Mouse (Mus musculus): Measurements from ENCODE around the gene Vipas39.
"Not testable (repeated sequence)": the region's sequence is repeated elsewhere in the genome, so short reads cannot be mapped to it uniquely, and the experiment has no call there.

The Vipas39 gene

DNA sequence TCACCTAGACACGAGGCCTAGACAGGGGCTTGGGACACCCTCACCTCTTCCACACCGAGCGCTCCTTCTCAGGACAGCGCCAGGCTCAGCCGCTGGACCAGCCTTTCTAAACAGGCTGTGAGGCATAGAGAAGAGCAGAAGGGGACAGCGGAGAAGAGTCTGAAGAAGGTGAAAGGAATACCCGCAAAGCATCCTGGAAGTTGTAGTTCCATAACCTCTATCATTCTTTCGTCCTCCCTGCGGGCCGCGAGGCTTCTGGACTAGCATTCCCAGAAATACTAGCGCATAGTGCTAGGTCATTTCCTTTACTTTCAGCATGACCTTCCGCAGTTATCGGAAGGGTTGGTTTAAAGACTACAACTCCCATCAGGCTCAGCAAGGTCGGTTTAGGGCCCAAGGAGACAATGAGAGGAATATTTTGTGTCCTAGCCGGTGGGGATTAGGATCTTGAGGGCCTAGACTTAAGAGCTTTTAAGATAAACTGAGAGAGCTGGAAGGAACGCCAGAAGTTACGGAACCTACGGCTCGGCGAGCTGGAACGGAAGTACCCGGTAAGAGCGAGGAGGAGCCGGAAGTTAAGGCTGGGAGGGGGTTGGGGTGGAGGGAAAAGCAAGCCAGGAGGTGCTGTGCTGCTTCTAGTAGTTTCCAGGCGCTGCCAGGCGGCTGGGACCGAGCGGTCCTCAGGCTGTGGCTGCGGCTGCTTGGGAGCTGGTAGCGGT is at the start of gene Vipas39, which contains the start of gene Ahsa1:
Gene Vipas39 (minus strand): TSS at position 149 of the 719 bp plus-strand sequence.
Gene Ahsa1 (plus strand): TSS at position 372 of the 719 bp plus-strand sequence.
- DNase-seq: peak; percentile 98

DNA sequence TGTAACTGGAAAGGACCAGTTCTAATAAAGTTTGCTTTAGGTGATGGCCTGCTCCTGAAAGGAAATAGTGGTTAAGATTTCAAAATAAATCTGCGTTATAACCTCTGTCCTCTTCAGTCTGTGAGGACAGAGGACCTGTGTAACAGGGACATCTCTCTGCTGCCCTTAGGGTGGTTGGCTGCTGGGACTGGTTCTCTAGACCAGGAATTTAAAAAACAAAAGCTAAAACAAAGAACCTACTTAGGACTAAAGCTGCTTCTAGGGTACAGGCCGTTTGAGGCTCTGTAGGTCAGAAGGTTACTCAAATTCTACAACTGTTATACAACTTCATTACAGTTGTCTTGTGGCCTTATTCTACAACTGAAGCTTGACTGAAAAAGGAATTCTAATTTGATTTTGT is 47.0 kb upstream of the Vipas39 start:
- no peak for DNase-seq

DNA sequence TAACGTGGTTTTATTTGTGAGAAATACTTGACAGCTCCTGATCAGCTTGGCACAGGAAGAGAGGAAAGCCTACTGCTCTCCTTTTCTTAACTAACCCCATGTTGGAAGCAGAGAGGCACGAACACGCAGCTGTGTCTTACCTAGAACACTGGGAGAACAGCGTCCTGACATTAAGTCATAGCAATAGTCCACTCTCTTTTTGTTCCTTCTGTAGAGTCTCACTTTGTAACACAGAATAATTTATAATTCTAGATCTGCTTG is 40.5 kb upstream of the Vipas39 start:
- not testable (repeated sequence) for DNase-seq

DNA sequence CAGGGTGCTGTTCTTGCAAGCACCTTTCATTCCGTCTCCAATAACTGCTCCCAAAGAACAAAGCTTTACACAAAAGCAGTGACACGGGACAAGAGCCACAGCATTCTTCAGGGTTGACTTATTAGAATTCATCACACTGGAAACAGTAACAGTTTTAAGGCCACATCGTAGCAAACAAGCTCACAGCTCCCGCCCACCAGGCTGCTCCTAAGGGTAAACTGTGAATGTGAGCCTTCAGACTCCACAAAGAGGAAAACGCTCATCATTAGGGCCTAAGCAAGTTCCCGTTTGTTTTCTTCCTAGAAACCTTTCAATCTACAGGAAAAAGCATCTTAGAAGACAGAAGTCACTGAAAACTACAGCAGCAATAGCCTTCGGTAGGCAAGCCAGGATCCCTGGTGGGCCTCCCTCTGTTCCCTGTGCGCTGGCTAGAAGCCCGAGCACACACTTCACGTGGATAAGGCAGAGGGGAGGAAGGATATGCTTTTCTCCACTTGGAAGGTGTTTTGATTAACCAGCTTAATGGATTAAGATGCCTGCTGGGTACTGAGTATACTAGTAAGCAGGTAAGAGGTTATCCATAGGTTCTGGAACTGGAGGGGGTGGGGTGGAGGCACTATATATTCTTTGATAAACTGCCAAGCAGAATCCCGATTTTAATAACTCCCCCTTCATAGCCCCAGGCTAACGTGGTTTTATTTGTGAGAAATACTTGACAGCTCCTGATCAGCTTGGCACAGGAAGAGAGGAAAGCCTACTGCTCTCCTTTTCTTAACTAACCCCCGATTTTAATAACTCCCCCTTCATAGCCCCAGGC is 39.9 kb upstream of the Vipas39 start:
- no peak for DNase-seq

DNA sequence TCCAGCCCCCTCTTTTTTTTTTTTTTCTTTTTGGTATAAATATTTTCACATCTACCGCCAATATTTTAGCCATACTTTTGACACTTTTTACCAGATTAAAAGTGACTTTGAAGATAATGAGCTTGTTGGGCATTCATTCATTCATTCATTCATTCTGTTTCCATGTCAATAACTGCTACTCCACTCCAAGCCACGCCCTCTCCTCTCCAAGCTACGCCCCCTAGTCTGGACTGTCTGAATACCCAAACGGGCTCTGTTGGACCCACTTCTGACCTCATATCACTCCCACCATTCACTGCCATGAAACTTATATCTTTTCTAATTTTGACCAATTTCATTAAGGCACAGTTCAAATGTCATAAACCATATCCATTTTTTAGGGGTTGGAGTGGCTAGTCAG is 35.1 kb upstream of the Vipas39 start:
- DNase-seq: no peak

DNA sequence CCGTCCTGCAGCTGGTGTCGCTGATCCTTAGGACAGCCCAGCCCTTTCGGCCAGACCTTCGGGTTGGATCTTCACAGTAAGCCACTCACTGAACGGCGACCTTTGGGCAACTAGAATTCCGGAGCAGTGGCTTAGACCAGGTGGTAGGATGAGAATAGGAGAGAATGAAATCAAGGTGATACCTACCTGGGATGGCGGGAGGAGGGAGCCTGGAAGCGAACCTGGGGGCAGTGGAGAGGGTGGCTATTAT is 34.3 kb upstream of the Vipas39 start:
- no peak for DNase-seq

DNA sequence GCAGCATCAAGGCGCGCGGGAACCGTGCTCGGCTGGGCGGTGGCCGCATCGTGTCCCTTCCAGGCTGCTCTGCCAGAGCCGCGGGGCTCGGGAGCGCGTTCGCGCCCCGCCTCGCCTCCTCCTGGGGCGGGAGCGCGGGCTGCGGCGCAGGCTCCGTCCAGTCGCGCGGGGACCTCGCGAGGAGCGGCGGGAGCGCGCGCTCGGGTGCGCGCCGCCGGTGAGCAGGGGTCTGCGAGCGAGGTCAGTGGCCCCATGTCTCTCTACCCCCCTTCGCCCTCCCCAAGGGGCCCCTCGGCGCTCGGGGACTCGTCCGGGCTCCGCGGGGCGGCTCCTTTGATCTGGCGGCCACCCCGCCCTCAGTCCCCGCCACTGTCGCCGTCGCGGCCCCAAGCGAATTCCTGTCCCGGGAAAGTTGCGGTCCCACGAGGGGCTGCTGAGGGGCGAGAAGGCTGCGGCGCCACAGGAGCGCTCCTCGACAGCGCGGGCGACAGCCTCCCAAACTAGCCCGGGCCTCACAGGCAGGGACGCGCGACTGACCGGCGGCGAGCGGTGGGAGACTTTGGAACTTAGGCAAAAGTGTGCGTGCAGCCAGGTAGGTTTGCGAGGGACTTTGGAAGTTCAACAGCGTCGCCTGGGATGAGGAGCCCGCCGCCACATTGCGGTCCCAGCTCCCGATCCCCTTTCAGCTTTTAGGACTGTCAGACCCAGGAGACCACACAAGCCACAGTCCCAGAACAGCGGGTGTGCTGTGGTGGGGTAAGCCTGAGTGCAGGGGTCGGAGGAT is 33.8 kb upstream of the Vipas39 start, which contains the start of gene Ism2:
Gene Ism2 (minus strand): TSS at position 49 of the 784 bp plus-strand sequence.
- peak; percentile 18 for DNase-seq

DNA sequence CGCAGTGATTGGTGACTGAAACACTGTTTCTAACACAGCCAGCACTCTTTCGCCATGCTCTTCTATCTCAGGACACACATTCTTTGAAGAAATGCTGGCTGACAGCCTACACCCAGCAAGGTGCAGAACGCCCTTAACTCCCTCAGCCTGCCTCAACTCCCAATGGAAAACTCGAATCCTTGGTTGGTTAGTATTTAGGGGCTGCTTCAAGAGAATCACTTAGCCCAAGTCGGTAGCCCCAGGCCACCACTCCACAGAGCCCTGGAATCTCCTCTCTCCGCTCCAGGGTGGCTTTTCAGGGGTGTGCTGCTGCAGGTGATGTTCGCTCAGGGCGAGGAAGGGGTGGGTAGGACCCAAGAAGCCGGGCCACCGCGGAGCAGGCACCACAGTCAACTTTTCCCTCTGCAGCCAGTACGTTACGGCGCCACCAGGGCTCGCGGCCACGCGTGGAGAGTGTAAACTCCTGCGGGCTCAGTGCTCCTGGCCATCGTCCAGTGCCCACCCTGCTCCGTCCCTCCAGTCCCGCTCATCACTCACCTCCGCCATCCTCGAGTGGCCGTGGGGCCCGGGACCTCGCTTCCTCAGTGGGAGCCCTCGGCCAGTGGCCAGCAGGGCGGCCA is 33.1 kb upstream of the Vipas39 start:
- DNase-seq: no peak

DNA sequence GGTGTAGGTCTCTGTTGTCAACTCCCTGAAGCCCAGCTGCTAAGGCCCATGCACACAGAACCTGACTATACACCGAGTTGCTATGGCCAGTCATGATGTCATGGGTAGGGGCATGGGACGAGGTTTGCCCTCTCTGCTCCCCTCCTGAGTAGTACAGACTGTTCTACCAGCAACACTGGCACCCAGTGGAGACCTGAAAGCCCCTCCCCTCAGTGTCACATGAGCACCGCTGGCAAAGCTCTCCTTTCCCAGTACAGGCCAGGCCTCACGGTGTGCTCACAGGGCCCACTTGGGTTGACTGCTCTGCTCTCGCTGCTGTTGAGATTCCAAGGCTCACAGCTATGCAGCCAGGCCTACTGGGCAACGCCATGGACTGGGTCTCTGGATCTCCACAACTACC is 27.9 kb upstream of the Vipas39 start:
- peak; percentile 29 for DNase-seq

DNA sequence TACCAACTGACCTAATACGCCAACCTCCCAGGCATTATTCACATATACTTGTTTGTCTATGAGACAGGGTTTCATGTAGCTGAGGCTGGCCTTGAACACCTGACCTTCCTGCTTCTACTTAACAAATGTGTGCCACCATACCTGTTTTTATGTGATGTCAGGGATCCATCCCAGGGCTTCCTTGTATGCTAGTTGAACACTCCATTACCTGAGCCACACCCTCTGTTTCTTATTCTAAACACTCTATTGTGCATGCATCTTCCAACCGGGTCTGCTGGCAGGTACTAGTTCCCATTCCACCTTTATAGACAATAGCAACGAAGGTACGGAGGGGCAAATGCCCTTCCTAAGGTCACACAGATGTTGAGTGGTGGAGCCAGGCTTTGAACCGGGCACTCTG is 23.0 kb upstream of the Vipas39 start:
- no peak for DNase-seq

DNA sequence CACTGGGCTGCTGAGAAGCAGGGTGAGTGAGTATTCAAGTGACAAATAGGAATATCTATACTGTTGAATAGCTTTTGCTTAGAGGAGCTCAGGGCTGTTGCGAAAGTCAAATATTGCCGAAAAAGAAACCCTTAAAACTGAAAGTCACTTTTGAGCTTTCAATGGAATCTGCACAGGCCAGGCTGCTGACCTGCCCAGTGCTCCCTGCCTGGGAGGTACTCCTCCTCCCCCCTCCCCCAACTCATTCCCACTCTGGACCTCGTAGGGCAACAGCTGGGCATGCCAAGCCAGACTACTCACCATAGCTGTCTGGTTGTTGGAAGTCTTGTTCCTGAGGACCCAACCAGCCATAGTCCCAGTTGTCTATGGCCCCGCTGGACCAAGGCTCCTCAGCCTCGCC is 18.7 kb upstream of the Vipas39 start:
- peak; percentile 55 for DNase-seq

DNA sequence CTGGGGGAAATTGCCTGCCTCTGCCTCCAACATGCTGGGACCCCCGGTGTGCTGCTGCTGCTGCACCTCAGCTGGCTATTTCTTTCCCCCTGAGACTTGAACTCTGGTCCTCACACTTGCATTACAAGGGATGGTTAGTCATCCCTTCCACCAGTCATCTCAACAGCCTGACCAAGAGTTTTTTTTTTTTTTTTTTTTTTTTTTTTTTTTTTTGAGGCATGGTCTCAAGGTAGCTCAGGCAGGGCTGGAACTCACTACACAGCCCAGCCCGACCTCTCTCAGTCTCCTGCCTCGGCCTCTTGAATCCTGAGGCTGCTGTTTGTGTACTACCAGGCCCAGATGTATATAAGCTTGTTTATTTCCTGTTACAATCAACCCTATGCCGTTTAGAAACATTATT is 18.2 kb upstream of the Vipas39 start:
- no peak for DNase-seq

DNA sequence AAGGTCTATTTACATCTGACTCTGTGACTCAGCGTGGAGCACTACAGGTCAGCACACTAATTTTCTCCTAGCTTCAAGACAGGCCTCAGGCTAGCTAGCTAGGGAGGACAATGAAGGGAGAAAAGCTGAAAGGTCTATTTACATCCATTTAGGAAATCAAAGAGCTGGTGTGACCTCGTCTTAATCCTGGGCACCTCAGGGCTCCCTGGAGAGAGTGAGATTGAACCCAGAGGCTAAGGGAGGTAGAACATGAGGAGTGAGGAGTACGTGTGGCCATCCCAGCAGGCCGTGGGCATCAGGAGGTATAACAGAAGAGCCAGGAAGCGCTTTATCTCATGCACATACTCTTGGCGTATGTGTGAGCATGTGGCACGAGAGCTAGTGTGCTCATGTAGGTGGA is 17.6 kb upstream of the Vipas39 start:
- no peak for DNase-seq

DNA sequence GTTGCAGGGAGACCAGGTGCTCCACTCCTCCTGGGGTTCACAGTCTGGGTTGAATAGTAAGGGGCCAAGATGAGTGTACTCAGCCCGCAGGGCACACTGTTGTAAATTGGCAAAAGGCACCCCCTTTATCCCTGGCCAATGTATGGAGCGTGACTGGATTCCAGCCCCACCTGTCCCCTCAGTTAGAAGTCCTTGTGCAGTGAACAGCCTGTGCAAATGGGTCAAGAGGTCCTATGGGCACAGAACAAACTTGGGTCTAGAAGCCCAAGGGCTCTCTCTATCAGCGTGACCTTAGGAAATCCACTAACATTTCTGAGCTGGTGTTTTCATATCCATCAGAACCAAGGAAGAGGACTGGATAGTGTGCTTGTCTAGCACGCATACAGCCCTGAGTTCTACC is 16.7 kb upstream of the Vipas39 start:
- DNase-seq: peak; percentile 24

DNA sequence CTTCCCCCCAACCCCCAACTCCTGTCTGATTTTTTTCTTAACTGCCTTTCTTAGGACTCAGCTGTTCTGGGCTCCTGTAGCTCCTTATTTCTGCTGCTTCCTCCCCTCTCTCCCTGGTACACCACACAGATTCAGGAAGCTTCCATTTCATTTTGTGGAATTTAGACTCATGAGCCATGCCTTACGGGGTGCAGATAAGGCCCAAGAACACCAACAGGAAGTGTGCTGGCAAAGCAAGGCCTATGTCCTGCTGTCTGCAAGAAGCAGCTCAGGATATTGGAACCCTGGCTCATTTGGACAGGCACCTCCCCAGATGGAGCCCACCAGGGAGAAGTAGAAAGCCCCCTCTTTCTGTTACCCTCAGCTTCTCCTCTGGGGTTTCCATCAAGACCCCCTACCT is 15.7 kb upstream of the Vipas39 start:
- DNase-seq: no peak

DNA sequence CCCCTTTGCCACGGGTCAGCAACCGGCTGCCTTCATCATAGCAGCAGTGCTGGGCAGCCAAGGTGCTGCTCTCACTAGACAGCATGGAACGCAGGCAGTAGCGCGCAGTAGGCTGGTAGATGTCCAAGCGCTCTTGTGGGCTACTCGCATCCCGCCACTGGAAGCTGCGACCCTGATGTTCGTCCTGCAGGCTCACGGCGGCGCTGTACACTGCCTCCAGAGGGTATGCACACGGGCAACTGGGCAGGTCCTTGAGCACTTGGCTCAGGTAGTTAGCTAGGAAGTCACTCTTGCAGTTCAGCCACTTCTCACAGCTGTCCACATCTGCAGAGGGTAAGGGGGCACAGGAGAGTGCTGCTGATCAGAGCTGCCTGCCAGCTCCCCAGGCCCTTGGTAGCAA is 13.8 kb upstream of the Vipas39 start:
- DNase-seq: peak; percentile 46

DNA sequence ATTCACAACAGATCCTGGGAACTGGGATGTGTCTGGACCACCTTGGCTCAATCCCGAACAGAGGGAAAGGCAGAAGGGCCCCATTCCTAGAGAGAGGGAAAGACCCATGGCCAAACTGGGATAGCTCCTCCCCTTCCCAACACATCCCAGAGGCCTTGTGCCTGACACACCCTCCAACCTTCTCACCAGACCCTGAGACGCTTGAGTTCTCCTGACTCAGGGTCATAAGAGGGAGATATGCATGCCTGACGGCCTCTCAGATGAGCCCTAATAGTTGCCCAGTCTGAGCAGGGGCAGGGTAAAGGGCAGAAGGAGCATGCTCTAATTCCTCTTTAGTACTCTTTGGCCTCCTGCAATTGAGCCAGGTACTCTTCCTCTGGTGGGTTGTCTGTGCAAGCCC is 13.3 kb upstream of the Vipas39 start:
- no peak for DNase-seq

DNA sequence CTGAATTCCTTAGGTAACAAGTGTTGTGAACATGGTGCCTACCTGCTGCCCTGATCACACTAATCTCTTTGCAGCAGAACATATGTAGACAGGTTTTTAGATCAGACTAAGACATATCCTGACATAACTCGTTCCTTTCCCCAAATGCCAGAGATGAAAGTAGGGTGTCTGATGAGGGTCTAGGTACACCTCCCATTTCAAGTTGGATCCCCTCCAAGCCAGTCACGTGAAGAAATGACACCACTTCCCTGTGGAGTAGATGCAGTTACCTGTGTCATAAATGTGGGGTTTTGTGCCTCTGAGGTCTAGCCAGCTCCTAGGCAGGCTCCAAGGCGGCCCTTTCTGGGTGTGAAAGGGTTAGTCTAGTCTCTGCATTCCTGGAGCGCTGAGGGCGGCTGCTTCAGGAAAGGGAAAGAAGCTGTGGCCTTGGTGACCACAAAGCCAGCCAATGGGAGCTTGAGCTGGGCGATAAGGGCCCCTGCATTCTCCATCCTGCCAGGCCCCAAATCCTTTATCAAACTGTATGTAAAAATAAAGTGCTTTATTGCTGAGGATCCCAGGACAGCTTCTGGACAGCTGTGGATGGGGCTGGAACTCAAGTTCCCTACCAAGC is 12.2 kb upstream of the Vipas39 start:
- DNase-seq: peak; percentile 9

DNA sequence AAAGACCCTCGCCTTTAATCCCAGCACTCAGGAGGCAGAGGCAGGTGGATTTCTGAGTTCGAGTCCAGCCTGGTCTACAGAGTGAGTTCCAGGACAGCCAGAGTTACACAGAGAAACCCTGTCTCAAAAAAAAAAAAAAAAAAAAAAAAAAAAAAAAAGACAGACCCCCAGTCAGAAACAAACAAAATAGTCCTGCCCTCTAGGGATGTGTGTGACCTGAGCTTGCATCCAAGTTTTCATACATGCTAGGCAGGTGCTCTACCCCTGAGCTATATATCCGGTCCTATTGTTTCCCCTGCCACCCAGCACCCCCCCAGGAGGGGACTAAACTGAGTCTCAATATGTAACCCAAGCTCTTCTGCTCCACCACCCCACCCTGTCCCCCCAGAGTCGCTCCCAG is 11.2 kb upstream of the Vipas39 start:
- DNase-seq: not testable (repeated sequence)

DNA sequence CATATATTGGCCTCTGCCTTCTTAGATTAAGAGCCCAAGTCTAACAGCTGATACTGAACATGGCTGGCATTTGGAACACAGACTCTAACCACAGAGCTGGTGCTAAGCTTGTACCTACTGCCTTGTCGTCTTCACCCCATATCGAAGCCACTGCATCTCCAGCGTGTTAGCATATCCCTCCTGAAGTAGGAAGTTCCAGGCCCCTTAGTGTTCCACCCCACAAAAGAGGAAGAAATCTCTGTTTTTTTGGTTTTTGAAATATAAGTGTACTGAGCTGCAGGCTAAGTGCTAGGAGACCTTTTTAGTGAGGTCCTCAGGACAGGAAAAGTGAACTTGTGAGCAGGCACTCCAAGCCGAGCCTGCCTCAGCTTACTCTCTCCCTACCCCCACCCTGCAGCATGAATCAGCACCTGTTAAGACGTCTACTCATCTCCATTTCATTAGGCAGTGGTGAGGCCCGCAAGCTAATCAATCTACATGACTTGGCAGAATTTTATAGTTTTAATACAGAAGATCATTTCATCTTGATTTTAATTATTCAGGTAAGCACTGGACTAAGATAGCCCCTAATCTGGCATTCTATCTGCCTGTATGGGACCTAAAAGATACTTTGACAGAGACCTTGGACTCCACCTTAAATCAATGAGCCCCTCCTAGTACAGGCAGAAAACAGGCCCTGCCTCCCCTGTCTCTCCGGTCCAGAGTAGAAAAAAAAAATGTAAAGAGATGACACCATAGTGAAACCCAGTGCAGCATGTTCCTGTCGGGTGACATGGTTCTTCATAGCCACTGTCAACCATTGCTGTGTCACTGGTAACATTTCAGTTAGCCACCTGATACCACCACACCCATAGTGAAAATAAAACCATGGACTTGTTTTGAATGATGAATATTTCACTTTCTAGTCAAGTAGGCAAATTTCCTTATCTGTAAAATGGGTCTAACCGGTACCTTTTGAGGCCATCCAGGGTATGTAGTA is 9.1 kb upstream of the Vipas39 start:
- no peak for DNase-seq

DNA sequence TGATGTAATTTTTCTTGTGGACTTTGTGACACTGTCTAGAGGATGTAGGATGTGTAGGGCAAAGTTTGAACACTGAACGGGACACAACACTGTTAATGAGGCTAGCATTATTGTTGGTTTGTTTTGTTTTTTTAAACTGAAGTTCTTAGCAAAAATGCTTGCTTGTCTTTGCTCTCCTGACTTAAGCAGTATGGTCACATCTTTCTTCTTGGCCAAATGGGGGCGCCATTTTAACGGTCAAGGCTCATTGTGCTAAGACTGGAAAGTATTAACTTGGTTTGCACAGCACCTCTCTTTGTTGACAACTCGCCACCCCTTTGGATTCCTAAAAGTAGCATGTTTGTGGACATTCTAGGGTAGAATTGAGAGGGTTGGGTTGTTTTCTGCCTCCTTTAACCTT is 1.6 kb upstream of the Vipas39 start:
- DNase-seq: peak; percentile 30
